Mouse (Mus musculus) bone marrow macrophage, adult 2 months (primary cell): ENCODE data around the gene Ipo4.

Experiments
- CTCF ChIP-seq: IDR thresholded peaks from 2 replicates; pipeline ENCODE4 v1.5.1; 2012; ENCODE audit warnings: low read depth, mild to moderate bottlenecking, low read length, moderate library complexity
- POLR2A ChIP-seq: IDR thresholded peaks from 2 replicates; pipeline ENCODE4 v1.6.1; 2012; ENCODE audit warnings: mild to moderate bottlenecking, low read depth, low read length, borderline replicate concordance

GRCm38 (mm10) chr14:55580731-55581130, 55.0 kb downstream of the Ipo4 start:
- TF ChIP-seq CTCF, result no peak
- TF ChIP-seq POLR2A, result no peak
